Mouse (Mus musculus) embryo, embryonic 9.5 days (tissue): ENCODE data around the gene Map2k7.
"Not testable (repeated sequence)": the region's sequence is repeated elsewhere in the genome, so short reads cannot be mapped to it uniquely, and the experiment has no call there.

ENCODE experiments used
- DNase-seq: peaks from one replicate; pipeline ENCODE4 v3.0.0-alpha.2; 2017; ENCODE audit errors: extremely low spot score

The Map2k7 gene

DNA sequence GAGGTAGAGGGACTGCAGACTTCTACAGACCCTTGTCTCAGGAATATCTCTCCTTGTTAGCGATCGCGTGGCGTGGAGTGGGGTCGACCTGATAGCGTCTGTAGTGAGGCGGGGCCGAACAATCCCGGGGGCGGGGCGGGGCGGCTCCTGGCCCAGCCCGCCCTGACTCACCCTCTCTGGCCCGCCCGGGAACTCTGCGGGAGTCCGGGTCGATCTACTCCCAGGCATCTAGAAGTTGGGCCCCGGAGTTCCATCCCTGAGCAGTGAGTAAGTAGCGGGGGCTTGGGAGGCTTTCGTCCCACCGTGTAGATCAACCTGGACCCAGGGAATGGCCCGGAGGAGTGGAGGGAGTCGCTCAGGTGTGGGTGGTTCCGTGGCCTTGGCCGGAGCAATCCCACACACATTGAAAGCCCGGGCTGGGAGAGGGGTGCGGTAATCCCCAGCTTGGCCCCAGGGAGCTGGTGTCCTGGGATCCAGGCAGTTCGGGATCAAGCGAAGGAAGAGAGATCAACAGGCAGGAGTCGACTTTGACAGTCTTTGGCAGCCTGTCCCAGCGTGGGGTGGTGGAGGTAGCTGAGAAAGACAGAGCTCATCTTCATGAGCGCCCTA lies 11.7 kb upstream of the Map2k7 start, which contains the start of gene Lrrc8e:
Gene Lrrc8e, plus strand, starts transcription at position 89 of the 609 bp plus-strand sequence.
- DNase-seq, result no peak

DNA sequence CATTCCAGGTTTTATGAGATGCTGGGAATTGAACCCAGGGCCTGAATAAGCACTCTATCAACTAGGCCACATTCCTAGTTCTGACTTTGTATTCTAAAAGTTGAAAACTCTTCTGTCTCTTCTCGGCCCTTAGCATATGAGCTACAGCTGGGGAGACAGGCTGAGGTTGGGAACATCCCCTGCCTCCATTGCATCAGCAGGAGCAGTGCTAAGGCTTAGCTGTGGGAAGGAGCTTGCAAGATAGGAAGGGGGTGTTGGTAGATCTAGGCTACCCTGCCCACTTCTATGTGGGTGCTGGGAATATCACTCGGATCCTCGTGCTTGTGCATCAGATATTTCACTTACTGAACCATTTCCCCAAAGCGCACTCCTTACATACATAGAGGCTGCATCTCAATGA lies 10.6 kb upstream of the Map2k7 start:
- DNase-seq, result no peak

DNA sequence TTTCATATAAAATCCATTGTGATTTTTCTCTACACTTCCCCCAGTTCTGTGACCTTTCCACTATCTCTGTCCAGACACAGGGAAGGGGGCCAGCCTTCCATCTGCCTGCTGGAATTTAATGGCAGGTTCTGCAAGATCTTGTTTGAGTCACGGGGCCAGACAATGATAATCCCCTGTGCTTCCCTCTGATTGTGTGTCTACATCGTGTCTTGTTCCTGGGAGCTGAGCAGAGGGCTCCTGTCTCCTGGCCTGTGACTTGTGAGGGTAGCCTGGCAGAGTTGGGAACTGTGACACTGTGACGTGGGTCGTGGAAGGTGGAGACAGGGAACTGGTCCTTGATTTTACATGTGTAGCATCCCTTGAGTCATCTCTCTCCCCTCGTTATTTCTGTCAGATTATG lies 8.8 kb upstream of the Map2k7 start:
- DNase-seq, result no peak

DNA sequence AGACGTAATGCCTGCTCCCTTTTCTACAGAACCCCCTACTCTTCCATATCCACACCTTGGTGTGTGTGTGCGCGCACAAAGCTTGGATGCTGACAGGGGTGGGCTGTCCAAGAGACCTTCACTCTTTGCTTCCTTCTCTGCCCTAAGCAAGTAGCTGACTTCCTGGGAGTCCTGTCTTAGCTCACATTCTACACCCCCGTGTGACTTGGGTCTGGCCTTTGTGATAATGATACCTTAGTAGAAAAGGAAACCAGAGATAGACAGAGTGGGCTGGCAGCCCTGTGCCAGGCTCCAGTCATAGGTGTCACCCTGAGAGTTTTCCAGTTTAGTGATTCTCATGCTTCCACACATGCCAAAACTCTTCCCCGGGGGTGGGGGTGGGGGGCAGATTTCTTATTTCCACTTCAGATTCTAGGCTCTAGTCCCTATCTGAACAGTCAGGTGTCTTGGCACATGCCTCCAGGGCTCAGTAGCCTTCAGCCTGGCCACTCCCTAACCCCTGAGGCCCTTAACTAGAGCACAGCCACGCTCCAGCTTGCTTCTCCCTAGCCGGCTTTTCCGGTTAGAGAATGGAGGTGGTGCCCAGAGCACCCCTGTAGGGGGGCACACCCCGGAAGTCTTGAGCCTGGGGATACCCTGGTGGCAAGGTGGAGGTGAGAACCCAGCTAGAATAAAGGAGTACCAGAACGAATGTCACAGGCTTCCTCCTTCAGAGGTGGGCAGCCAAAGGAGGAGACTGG lies 7.8 kb upstream of the Map2k7 start:
- DNase-seq, result no peak

DNA sequence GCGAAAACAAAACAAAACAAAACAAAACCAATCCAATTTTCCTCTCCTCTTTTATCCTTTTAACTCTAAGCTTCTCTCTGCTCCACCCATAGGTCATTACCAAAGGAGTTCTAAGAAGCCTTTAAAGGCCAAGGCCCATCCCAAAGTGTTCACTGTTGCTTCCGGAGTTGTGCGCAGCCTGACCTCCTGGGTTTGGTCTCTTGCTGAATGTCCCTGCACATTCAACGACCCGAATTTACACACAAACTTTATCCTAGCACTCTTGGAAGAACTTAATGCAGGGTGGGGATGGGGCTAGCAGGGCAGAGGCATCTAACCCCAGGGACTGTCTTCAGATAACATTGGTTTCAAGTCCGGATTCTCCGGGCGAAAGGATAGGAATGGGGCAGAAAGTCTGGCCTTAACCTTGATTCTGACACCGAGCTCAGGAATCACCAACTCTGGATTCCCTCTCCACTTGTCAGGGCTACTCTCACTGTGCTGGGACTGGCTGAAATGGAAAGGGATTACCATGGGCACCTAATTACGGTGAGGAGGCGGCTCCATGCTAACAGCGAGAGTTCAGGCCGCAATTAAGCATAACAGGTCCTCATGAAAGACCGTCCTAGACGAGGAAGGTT lies 616 bp upstream of the Map2k7 start:
- no peak for DNase-seq

DNA sequence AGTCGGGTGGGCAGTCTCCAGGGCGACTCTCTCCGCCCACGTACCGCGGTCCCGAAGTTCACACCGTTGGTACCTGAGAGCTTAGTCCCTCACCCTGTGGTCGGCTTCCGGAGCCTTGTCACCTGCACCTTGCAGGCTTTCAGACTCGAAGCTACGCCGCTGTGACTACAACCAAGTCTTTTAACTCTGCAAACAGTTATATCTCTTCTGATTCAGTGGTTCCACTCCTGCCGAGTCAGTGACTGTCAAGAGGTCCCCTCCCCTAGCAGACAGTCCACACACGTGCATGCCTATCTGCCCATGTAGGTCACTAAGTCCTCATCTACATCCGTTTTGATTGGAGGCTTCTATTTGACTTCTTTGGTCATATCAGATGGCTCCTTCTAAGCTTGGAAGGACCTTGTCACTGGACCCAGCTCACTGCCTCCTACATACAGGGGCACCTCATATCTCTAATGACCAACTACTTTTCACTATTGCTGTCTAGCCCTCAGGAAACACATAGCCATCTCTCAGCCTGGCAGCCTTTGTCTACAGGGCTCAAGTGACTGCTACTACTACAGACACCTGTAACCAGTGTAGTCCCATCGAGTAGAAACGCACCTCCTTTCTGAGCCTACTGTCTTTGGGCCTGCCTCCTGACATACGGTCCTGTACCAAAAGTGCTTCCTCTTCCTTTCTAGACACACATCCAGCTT lies 802 bp downstream of the Map2k7 start:
- no peak for DNase-seq

DNA sequence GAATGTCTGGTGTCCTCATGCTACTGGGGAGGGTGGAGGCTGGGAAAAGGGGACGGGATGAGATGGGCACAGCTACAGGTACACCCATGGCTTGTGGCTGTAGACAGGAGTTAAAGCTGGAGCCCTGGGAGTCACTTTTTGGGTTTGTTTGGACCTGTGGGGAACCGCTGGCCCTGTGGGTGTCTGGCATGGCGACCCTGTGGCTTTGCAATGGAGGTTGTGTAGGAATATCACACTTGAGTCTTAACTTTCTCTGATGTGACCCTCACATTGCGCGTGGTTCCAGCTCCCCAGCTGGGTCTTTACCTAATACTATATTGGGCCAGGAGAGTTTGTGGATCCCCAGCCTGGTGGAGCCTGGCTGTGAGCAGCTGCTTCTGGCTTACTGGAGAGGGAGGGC lies 6.5 kb downstream of the Map2k7 start:
- no peak for DNase-seq

DNA sequence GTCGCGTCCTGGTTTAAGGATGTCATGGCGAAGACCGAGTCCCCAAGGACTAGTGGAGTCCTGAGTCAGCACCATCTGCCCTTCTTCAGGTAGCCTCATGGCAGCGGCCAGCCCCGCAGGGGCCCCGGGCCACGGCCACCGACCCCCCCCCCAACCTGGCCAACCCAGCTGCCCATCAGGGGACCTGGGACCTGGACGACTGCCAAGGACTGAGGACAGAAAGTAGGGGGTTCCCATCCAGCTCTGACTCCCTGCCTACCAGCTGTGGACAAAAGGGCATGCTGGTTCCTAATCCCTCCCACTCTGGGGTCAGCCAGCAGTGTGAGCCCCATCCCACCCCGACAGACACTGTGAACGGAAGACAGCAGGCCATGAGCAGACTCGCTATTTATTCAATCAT lies 7.2 kb downstream of the Map2k7 start:
- no peak for DNase-seq

DNA sequence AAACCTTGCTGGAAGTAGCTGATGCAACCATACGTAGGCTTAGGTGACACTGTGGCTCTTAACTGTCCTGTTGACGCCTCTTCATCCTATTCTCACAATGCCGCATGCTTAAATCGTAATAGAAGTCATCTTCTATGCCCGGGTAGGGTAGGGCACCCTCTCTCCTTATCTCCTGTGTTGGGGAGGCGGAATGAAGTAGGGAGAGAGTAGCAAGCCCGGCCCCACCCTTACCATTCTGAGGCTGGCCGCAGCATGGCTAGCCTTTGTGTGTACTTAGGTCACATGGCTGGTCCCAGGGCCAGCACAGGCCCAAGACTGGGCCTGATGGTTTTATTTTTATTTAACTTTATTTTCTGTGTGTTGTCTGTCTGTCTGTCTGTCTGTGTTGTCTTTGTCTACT lies 8.7 kb downstream of the Map2k7 start:
- no peak for DNase-seq

DNA sequence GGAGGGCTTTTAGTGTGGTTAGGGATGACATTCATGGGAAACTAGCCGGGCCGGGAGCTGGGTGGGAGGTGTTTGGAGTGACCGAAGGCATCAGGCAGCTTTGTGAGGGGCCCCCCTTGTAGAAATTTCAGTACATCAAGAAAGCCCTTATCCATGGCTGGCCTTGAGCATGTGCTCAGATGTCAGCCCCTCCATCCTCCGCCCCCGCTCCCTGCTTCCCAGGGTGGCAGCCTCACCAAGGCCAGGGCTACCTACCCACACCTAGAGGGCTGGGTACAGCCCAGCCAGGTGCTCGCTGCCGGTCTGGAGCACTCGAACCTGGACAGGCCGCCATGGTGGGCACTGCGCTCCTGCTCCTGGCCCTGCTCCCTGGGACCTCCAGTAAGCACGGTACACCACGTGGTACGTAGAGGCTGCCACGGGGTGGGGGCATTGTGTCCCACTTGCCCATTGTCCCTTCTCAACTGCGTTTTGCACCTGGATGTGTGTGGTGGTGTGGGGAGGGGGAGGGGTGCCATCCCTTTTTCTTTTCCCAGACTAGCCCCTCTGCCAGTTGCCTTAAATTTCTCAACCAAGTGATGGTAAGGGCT lies 9.5 kb downstream of the Map2k7 start, which contains the start of gene Tgfbr3l:
Gene Tgfbr3l, plus strand, starts transcription at position 264 of the 590 bp plus-strand sequence.
- DNase-seq, result no peak

DNA sequence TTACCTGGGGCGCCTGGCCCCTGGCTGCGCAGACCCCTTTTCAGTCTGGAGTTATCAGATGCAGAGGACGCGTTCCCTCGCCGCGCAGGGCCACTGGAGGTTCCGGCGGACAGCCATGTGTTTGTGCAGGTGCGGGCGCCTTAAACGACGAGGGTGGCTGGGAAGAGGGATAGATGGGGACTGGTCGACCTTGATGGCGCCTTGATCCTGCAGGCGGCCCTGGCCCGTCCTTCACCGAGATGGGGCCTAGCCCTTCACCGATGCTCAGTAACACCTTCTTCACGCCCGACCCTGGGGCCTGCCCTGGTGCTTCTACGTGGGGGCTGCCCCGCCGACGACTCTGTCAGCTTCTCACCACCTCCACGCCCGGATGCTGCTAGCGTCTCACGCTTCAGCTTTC lies 10.7 kb downstream of the Map2k7 start:
- DNase-seq, result peak; percentile 71

DNA sequence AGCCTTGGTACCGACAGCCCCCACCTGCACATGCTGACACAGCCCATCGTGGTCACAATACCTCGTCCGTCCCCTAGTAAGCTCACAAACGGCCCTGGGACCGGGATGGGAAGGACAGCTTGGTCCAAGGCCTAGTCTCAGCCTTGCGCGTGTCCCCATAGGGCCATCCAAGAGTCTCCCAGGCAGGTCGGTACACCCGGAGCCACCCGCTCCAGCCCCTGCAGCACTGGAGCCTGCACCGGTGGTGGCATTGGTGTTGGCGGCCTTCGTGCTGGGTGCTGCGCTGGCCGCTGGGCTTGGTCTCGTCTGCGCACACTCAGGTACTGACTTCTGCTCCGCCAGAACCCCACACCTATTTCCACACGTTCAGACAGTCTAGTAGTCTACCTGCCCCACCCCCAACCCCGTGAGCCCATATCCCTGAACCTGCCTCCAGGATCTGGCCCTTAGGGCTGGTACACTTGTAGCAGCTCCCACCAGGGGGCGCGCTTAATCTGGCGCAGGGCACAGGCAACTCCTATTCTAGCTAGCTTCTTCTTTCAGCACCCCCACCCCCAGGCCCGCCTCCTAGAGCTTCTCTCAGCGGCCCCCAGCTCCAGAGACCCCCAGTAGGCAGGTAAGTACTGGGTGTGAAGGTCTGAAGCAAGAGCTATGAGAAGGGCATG lies 11.9 kb downstream of the Map2k7 start:
- peak; percentile 79 for DNase-seq

DNA sequence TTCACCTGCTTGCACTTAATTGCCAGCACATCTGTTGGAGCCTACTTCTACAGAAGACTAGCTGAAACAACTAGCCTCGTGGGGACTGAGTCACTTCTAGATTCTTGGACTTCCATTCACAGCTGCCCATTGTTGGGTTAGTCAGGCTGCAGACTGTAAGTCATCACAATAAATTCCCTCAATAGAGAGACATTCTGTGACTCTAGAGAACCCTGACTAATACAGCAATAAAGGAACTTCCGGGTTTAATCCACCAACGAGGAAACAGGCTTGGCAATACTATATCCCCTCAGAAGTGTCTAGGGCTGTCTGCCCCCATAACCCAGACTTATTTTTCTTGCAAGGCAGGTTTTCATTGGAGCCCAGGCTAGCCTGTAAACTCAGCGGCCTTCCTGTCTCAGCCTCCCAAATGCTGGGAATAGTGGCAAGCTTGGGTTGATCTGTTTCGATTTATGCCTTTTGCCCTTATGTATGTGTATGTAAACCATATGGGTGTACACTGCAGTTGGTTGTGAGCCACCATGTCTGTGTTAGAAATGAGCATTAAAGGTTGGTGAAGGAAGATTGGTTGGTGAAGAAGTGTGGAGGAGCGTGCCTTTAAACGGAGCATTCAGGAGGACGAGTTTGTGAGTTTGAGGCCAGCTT lies 13.7 kb downstream of the Map2k7 start:
- no peak for DNase-seq

DNA sequence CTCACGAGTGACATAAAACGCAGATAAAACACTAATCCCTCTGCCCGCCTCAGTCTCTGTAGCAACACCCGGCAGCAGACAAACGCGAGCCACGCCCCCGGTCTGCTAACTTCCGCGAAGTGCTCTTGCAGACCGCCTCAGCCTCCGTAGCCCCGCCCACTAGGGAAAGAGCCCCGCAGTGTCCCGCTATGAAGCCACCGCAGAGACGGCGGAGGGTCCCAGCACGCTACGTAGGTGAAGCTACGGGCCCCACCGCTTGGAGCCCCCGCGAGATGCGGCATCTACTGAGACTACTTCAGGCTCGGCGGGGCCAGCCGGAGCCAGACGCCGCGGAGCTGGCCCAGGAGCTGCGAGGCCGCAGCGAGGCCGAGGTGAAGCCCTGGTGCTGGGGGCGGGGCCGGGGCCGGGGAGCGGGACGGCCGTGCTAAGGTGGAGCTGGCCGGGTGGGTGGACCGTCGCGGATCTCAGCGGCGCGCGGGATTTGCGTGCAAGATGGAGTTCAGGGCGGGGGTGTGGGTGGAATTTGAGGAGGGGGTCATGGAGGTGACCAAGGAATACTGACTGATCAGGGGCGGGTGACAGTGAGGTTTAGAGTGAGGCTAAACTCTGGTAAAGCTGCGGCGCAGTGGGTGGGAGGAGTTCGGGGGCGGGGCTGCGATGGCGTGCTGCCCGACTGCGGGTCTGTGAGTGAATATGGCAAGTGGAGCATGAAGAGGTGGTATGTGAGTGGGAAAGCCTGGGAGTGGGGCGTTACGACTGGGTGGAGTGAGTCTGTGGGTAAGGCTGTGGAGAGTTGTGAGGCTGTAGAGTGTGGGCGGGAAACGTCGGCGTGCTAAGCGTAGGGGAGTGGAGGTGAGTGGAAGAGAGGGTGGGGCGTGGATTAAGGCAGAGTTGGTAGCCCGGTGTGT lies 14.6 kb downstream of the Map2k7 start, which contains the start of gene Snapc2:
Gene Snapc2, plus strand, starts transcription at position 147 of the 908 bp plus-strand sequence.
- DNase-seq, result peak; percentile 96

DNA sequence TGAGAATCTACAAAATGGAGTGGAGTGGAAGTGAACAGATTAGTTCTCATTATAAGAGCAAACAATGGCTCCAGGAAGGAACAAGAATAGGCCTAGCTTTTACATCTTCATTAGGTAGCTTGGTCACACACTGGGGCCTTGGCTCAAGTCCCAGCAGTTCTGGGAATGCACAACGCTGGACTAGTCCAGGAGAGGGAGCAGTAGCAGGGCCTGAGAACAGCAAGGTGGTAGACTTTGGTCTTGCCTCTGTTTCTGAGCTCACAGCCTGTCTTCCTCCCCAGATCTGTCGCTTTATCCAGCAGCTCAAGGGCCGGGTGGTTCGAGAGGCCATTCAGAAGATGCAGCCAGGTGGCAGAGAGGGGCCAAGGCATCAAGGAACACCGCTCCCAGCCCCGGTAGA lies 15.5 kb downstream of the Map2k7 start:
- no peak for DNase-seq

DNA sequence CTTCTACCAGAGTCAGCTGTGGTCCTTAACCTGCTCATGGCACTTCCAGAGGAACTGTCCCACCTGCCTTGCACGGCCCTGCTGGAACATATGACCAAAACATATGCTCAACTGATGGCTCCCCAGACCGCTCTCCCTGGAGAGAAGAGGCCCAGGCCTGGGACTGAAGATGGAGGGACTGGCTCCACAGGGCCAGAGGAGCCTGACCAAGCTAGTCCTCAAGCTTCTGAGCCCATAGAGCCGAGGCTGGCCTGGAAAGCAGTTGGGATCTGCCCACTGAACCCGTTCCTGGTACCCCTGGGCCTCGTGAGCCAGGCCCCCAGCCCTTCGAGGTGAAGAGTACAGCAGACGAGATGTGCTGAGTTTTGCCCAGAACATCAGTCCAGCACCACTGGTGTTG lies 16.9 kb downstream of the Map2k7 start:
- not testable (repeated sequence) for DNase-seq

DNA sequence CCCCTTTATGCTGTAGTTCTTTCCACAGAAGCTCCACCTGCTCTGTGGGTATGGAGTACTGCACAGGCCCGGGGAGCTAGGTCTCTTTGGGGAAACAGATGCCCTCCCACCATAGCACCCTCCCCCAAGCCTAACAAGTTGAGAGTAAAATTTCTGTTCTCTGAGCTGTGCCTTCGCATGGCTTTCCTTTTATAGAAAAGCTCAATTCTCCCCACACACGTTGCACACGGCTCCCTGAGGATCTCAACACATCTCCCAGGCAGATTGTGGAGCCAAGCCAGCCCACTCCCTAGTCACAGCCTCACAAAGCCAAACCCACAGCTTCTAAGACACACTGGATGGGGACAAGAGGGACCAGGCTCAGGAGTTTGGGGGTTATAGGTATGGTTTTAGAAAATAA lies 18.4 kb downstream of the Map2k7 start:
- no peak for DNase-seq

DNA sequence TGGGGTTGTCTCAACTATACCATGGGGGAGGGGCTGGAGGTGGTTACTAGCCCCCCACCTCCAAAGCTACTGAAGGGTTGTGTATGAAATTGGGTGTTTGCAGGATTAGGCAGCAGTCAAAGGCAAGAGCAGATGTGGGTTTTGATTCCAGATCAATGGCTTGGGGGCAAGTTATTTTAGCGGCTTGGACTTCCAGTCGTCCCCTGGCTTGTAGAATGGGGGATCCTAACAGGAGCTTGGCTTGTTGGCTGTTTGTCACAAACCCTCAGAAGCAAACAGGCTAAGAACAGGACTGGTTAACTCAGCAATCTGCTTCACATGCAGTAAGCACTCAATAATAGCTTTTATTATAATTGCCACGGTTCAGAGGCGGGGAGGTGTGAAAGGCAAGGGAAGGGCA lies 18.8 kb downstream of the Map2k7 start:
- DNase-seq, result no peak

DNA sequence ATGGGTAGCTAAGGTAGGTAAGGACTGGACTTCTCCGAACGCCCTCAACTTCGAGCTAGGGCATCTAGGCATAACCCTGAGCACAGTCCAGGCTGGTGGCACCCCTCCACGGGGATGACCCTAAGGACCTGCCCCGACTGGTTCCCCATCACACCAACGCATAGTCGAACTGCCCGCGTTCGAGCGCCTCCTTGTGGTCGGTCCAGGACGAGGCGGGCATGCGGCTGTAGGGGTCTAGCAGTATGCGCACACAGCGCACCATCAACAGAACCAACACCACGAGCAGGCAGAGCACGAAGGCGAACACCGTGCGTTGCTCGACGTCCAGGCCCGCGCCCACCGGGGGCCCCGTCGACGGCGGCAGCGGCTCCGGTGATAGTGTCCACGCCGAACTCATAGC lies 19.7 kb downstream of the Map2k7 start:
- peak; percentile 89 for DNase-seq

DNA sequence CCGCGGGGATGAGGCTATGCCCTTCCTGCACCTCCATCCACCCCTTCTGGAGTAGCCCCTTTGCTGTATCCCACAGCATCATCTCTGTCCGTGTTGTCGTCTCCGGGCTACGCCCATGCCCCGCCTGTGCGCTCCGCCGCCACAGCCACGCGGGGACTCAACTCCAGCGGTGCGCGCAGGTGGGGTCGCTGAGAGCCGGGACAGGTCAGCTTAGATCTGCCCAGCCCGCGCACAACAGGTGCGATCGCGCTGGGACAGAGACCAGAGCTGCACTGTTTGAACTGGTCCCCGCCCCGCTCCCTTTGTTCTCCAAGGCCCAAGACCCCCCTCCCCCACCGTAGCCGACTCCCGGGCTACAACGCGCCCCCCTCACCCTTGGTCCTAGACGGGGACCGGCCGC lies 20.1 kb downstream of the Map2k7 start:
- no peak for DNase-seq
